Mouse (Mus musculus) right cerebral cortex, adult 18-20 months (tissue): ENCODE measurements around the gene Gbp8.
"Not testable (repeated sequence)": the region's sequence is repeated elsewhere in the genome, so short reads cannot be mapped to it uniquely, and the experiment has no call there.

Experiments
- DNase-seq: peaks from one replicate; pipeline ENCODE4 v3.0.0; 2022; ENCODE audit warnings: mixed read lengths

Gene Gbp8

DNA sequence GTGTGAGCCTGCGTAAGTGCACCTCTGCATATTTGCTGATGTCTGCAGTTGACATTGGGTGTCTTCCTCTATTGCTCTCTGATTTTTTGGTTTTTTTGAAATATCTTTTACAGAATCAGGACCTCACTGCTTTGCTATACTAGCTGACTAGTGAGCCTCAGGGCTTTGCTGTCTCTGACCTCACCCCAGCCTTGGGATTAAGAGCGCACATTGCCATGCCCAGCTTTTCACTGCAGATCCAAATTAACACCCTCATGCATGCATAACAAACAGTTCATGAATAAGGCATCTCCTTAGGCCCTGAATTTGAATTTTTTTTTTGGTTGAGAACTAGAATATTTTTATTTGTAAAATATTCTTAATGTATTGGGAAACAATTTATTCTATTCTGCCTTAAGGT is 84.1 kb downstream of the Gbp8 start:
- DNase-seq = no peak

DNA sequence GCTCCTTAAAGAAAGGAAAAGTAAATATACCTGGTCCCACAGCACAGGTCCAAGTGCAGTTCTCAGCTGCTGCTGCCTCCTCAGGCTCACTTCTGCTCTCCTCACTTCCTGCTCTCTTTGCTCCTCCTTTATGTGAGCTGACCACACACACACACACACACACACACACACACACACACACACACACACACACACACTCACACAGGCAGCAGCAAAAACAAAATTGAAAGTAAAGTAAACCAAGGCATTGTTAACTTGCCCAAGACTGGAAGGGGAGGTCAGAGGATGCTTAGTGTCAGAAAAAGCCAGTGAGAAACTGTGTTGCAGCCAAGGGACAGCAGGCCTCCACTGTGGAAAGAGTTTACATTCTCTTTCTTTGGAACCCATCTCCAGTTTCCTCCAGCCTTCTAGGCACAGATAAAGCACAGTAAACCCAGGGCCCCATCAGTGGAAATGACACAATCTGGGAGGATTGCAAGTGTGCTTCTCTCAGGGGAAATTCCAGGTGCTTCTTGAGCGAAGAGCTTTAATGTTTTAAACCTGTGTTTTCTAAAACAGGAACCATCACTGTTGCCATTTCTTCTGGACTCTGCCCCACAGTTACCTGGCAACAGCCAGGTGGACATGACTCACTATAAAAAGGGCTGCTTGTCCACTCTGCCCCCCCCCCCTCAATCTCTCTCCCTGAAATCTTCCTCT is 85.7 kb downstream of the Gbp8 start:
- not testable (repeated sequence) for DNase-seq

DNA sequence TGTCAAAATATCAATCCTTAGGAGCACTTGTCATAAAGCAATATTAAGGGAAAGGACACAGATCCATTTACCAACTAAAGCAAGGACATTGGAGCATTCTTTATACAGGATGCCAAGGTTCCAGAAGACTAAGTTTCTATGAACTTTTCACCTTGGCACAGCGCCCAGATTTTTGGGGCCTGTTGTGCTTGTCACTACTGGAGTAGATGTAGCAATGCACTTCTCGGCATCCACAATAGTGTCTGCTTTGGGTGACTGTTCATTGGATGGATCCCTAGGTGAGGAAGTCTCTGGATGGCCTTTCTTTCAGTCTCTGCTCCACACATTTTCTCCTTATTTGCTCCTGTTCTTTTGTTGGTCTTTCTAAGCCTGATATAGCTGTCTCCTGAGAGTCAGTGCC is 107.0 kb downstream of the Gbp8 start:
- DNase-seq = no peak

DNA sequence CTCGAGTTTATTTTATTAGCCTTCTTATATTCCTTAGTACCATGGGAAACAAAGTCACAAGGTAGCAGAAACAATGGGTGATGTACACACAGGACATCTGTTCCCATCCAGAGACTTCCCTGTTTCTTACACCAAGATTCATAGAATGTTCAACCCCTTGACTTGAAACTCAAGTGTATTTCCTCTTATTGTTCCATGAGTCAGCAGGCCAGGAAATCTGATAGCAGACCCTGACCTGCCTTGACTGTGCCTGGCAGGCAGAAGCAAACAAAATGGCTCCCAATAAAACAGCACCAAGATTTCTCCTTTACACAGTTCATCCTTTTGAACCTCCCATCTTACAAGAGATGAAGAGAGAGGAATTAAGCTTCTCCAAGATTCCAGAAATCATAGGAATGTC is 126.8 kb downstream of the Gbp8 start:
- no peak for DNase-seq

DNA sequence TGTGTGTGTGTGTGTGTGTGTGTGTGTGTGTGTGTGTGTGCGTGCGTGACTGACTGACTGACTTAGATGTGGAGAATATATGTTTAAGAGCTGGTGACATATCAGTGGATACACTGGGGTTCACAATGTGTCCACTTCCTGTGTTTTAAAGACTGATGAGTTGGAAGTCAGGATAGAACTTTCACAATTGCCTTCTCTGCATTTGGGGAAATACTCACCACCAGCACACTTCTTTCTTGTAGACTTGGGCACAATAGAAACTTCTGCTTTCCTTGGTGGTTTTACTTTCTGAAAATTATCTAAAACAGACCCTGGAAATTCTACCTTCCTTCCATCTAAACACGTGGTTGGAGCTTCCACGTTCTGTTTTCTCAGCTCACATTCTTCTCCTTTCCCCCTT is 127.8 kb downstream of the Gbp8 start:
- no peak for DNase-seq

DNA sequence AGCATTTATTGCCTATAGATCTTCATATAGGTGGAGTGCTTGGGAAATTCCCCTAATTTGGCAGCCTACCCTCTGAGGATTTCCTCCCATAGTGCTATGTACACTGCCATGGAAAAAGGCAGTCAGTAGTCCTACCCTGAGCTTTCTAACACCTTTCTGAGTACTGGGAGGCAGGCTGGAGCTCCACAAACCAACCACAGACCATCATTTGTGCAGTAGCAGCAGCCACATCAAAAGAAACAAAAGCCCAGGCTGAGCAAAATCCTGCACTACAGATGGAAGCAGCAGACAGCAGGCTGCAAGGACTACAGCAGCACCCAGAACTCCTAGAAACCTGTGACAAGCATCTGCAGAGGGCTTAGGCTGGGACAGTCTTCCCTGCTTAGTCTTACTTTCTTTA is 129.0 kb downstream of the Gbp8 start:
- DNase-seq = no peak

DNA sequence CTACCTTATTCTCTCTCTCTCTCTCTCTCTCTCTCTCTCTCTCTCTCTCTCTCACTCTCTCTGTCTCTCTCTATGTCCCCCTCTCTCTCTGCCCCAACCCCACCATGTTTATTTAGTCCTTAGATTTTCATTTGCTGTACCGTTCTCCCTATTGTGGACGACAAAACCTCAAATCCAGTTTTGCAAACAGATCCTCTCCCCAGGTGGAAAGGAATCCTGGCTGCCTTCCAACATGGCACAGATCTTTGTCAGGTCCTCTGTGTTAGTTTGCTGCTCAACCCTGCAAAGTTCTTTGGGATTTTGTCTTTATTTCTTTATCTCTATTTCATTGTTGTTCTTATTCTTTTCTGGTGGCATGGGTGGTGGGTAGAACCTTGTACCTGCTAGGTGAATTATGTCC is 149.9 kb downstream of the Gbp8 start:
- DNase-seq = no peak

DNA sequence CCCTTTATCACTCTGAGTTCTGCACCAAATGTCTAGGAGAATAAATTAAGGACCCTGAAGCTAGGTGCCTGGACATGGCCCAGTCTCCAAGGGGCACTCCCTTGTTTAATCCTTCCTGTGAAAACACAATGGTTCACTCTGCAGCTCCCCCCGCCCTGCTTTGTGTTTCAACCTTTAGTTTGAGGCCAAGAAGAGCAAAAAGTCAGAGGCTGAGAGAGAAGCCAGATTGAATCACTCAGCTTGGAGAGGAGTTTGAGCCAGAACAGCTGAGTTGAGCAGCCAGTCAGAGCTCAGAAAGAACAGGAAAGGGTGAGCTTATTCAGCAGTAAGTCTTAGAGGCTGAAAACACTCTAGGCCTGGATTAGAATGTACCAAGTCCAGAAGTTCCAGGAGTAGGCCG is 151.3 kb downstream of the Gbp8 start:
- no peak for DNase-seq

DNA sequence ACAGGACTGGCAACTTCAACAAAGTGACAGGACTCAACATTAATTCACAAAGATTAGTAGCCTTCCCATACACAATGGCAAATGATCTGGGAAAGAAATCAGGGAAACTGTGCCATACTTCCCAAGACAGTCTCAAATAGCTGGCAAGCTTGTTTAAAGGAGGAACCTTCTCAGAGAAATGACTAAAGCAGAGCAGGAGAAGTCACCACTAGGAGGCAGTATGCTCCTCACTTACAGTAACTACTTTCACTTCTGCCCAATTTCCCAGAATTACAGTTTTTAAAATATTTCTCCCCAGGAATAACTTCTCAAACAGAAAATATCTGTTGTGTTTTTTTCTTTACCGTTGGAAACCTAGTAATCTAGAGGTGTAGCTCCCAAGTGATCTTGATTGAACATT is 152.6 kb downstream of the Gbp8 start:
- peak; percentile 4 for DNase-seq

DNA sequence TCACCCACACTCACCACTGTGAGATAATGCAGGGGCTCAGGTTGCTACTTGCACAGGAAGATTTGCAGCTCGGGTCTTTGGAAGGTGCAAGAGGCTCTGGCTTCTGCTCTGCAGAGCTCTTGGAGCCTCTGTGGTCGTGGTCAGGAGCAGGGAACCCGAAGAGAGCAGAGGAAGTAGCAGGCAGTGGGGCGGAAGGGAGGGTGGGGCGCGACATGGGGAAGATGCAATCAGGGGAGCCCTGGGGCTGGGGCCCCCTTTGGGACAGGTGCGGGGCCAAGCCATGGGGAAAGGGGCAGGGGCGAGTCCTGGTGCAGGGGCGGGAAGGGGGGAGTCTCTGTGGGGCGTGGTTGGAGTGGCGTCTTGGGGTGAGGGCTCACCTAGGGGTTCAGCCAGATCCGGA is 156.8 kb downstream of the Gbp8 start, which contains the start of gene Abcg3:
Gene Abcg3 (minus strand): TSS at position 184 of the 400 bp plus-strand sequence.
- DNase-seq = no peak

DNA sequence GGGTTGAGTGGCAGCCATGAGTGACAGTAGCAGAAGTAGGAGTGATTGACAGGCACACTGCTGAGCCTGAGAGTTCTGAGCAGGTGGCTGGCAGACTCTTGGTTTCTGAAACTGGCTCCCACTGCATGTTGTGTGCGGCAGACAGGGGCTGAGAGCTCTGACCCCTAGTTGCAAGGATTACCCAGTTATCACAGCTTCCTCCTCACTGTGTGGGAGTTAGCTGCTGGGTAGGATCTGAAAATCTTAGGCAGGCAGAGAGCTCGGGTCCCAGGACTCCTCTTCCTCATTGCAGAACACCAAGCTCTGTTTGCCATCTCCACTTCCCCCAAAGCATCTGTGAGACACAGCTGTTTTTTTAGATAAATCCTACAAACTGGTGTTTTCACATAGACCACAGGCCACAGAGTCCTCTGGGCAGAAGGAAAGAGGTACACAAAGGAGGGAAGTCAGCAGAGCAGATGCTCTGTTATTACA is 160.3 kb downstream of the Gbp8 start:
- DNase-seq = no peak
